Mouse (Mus musculus): ENCODE results near the gene Nbea. TPM values are rescaled to one million over a fixed set of nuclear protein-coding genes. Genes with fewer than 3 reads are reported as not detected.
A peak's percentile ranks its signal among the peaks of the same experiment; 100 is the strongest.

The Nbea gene
- polyA plus RNA-seq, 1 experiment from 2014 or later = 54.2 TPM

DNA sequence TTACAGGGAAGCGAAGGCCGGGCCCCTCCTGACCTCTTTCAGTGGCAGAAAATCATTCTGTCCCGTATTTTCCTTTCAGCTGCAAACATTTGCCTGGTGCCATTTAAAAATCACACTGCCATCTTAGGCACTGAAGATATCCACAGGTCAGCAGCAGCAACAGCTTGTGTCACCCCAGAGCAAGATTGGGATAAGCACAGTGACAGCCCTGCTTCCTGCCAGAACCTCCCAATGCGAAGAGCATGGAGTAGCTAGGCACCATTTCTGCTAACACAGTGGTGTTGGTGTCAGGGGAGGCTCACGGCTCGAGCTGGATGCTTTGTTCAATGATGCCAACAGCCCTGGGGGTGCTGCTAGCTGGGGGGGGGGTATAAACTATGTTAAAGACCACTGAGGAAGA, 592.8 kb downstream of the Nbea start:
- Histone ChIP-seq H3K4me3 (ENCODE audit: low read length) (no peak overlapping the region), H3K9ac (ENCODE audit: low read depth, low read length) (no peak overlapping the region), H3K9me3 (ENCODE audit: control insufficient read depth, low read length) (no peaks in the 10 kb centered on the region), H3K27ac (ENCODE audit: low read depth, low read length) (no peak overlapping the region), H3K4me2 (ENCODE audit: low read length) (no peak overlapping the region), H3K36me3 (ENCODE audit: control insufficient read depth, insufficient read depth, low read length) (no peaks in the 10 kb centered on the region), H3K27me3 (replicated peaks; ENCODE audit: control insufficient read depth, insufficient read depth, low read length) (no peaks in the 10 kb centered on the region), H3K4me1 (ENCODE audit: control insufficient read depth, insufficient read depth, low read depth, low read length) (peaks cover 14% of the 10 kb centered on the region)
- WGBS = 71% methylated on average over 6 of the region's 6 CpGs
- ATAC-seq = no peak

DNA sequence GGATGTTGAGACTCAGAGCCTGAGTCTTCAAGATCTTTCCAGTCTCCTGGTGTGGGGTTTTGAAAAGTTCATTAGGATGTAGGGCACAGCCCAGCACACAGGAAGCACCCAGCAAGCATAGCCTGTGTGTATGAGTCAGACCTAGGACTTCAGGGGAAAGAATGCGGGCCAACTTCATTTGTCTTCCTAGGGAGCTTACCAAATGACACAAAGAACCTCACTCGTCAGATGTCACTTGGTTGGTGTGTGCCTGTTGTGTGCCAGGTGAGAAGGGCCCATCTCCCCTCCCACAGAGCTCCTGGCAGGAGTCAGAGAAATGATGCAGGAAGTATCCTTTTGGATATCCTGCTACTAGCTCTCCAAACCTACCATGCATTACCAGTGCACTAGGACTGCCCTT, 593.2 kb downstream of the Nbea start:
- no peak for ATAC-seq
- Histone ChIP-seq H3K27ac (ENCODE audit: low read depth, low read length) (no peak overlapping the region), H3K27me3 (replicated peaks; ENCODE audit: control insufficient read depth, insufficient read depth, low read length) (no peaks in the 10 kb centered on the region), H3K4me3 (ENCODE audit: low read length) (no peak overlapping the region), H3K4me2 (ENCODE audit: low read length) (no peak overlapping the region), H3K4me1 (ENCODE audit: control insufficient read depth, insufficient read depth, low read depth, low read length) (peaks cover 14% of the 10 kb centered on the region), H3K36me3 (ENCODE audit: control insufficient read depth, insufficient read depth, low read length) (no peaks in the 10 kb centered on the region), H3K9me3 (ENCODE audit: control insufficient read depth, low read length) (no peaks in the 10 kb centered on the region), H3K9ac (ENCODE audit: low read depth, low read length) (no peak overlapping the region)
- WGBS = 51% methylated on average over 2 of the region's 2 CpGs

DNA sequence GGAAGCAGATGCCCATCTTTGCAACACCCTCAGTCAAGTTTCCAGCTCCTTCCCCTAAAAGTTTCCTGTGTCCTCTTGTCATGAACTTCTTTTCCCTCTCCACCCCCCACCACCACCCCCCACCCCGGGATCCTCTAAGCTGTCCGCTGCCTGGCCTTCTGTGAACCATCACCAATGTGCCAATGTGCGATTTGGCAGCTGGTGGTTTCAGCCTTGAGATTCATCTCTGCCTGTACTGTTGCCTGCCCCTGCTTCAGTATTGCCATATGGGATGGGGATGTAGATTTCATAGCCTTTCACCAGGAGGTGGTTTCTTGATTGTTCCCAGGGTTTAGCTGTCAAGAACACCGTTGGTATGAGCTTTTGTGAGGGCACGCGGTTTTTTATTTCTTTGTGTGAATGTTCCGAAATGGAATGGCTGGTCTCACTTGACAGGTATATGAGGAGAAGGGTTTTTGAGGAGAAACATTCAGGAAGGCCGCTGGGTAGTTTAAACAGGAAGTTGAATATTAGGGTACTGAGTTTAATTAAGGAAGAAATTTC, 594.0 kb downstream of the Nbea start:
- H3K9me3 ChIP-seq (ENCODE audit: control insufficient read depth, low read length) = no peaks in the 10 kb centered on the region
- H3K27ac ChIP-seq (ENCODE audit: low read depth, low read length) = no peak overlapping the region
- no peak for ATAC-seq
- H3K4me2 ChIP-seq (ENCODE audit: low read length) = no peak overlapping the region
- no peak overlapping the region for H3K9ac ChIP-seq (ENCODE audit: low read depth, low read length)
- H3K36me3 ChIP-seq (ENCODE audit: control insufficient read depth, insufficient read depth, low read length) = no peaks in the 10 kb centered on the region
- peaks cover 14% of the 10 kb centered on the region for H3K4me1 ChIP-seq (ENCODE audit: control insufficient read depth, insufficient read depth, low read depth, low read length)
- 56% methylated on average over 8 of the region's 8 CpGs for WGBS
- H3K27me3 ChIP-seq (replicated peaks; ENCODE audit: control insufficient read depth, insufficient read depth, low read length) = no peaks in the 10 kb centered on the region
- no peak overlapping the region for H3K4me3 ChIP-seq (ENCODE audit: low read length)

GRCm38 (mm10) chr3:55587972-55588946, 595.2 kb downstream of the Nbea start:
- no peaks in the 10 kb centered on the region for H3K27me3 ChIP-seq (replicated peaks; ENCODE audit: control insufficient read depth, insufficient read depth, low read length)
- ATAC-seq = peak; percentile 68
- no peak overlapping the region for H3K4me2 ChIP-seq (ENCODE audit: low read length)
- 10% methylated on average over 12 of the region's 12 CpGs for WGBS
- H3K27ac ChIP-seq (ENCODE audit: low read depth, low read length) = peak overlapping the region; percentile 58
- no peak overlapping the region for H3K4me3 ChIP-seq (ENCODE audit: low read length)
- no peaks in the 10 kb centered on the region for H3K36me3 ChIP-seq (ENCODE audit: control insufficient read depth, insufficient read depth, low read length)
- peaks cover 14% of the 10 kb centered on the region for H3K4me1 ChIP-seq (ENCODE audit: control insufficient read depth, insufficient read depth, low read depth, low read length)
- peak overlapping the region; percentile 24; the same call in 1 of the 2 replicates for H3K9ac ChIP-seq (ENCODE audit: low read depth, low read length)
- no peaks in the 10 kb centered on the region for H3K9me3 ChIP-seq (ENCODE audit: control insufficient read depth, low read length)

- Histone ChIP-seq H3K4me2 (ENCODE audit: low read length) (no peak overlapping the region), H3K27ac (ENCODE audit: low read depth, low read length) (no peak overlapping the region; the same call in 1 of the 2 replicates), H3K4me3 (ENCODE audit: low read length) (no peak overlapping the region), H3K9me3 (ENCODE audit: control insufficient read depth, low read length) (no peaks in the 10 kb centered on the region), H3K27me3 (replicated peaks; ENCODE audit: control insufficient read depth, insufficient read depth, low read length) (no peaks in the 10 kb centered on the region), H3K36me3 (ENCODE audit: control insufficient read depth, insufficient read depth, low read length) (no peaks in the 10 kb centered on the region), H3K9ac (ENCODE audit: low read depth, low read length) (no peak overlapping the region), H3K4me1 (ENCODE audit: control insufficient read depth, insufficient read depth, low read depth, low read length) (peaks cover 14% of the 10 kb centered on the region)
- peak; percentile 24; the same call in 1 of the 2 replicates for ATAC-seq
- WGBS = 25% methylated on average over 12 of the region's 12 CpGs
Measured at GRCm38 (mm10) chr3:55587434-55587971, 596.0 kb downstream of the Nbea start.

Data from hindbrain, embryonic 16.5 days (tissue).